Mouse (Mus musculus) embryonic fibroblast, embryonic 13.5 days (primary cell): ENCODE measurements around the gene 4933430I17Rik. TPM values are rescaled to one million over a fixed set of nuclear protein-coding genes. Genes with fewer than 3 reads are reported as not detected.

Experiments
- H3K27ac ChIP-seq: 2 replicates; pipeline ENCODE4 v1.5.1; 2012; ENCODE audit warnings: low read length, control low read depth, inconsistent platforms; ENCODE audit not compliant: insufficient read depth
- H3K4me1 ChIP-seq: 2 replicates; pipeline ENCODE4 v1.6.1; 2011; ENCODE audit warnings: low read length; ENCODE audit not compliant: control insufficient read depth, insufficient read depth
- H3K4me3 ChIP-seq: 2 replicates; pipeline ENCODE4 v1.5.1; 2011; ENCODE audit warnings: mild to moderate bottlenecking, control low read depth, low read length; ENCODE audit not compliant: insufficient read depth
- CTCF ChIP-seq: IDR thresholded peaks from 2 replicates; pipeline ENCODE4 v1.5.1; 2011; ENCODE audit warnings: mild to moderate bottlenecking, control low read depth, low read length, moderate library complexity, borderline replicate concordance; ENCODE audit not compliant: insufficient read depth
- POLR2A ChIP-seq: IDR thresholded peaks from 2 replicates; pipeline ENCODE4 v1.6.1; 2011; ENCODE audit warnings: low read depth, mild to moderate bottlenecking, control low read depth, low read length, moderate library complexity
- polyA plus RNA-seq: library from polyadenylated mRNA; stranded (reverse); fragments of >200 nt; gene quantifications from 2 replicates; pipeline ENCODE4 v1.2.4, GENCODE M21; 2011; ENCODE audit warnings: low read depth; ENCODE audit not compliant: missing spikeins, insufficient read length

4933430I17Rik gene
- polyA plus RNA-seq, 1 experiment = 0.39 TPM

- Histone ChIP-seq H3K4me3 (no peak overlapping the region), H3K4me1 (peaks cover 15% of the 10 kb centered on the region; the same call in 1 of the 2 replicates), H3K27ac (no peak overlapping the region)
- TF ChIP-seq CTCF (no peak), POLR2A (no peak)
Observed at GRCm38 (mm10) chr4:62516579-62516978, 8.6 kb upstream of the 4933430I17Rik start.

DNA sequence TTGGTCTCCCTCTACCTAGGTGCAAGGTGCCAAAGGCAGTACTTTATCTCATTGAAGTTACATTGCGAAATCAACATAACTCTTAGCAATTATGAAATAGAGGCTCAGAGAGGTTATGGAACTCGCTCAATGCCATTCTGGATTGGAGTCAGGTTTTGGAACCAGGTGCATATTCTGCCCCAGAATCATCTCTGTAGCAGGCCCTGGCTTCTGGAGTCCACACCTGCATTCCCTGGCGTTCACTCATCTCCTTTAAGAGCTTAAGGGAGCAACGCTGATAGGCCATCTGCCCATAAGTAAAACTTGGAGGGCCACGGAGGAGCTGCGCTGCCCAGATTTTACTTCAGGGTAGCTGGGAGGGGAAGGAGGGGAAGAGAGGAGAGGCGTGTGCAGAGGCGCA is 8.1 kb upstream of the 4933430I17Rik start:
- H3K4me3 ChIP-seq = no peak overlapping the region
- TF ChIP-seq CTCF (no peak), POLR2A (no peak)
- H3K27ac ChIP-seq = no peak overlapping the region
- H3K4me1 ChIP-seq = peaks cover 15% of the 10 kb centered on the region; the same call in 1 of the 2 replicates

GRCm38 (mm10) chr4:62517538-62518415 is 7.4 kb upstream of the 4933430I17Rik start:
- Histone ChIP-seq H3K27ac (no peak overlapping the region), H3K4me3 (no peak overlapping the region), H3K4me1 (peaks cover 15% of the 10 kb centered on the region; the same call in 1 of the 2 replicates)
- TF ChIP-seq POLR2A = no peak
- TF ChIP-seq CTCF = no peak

DNA sequence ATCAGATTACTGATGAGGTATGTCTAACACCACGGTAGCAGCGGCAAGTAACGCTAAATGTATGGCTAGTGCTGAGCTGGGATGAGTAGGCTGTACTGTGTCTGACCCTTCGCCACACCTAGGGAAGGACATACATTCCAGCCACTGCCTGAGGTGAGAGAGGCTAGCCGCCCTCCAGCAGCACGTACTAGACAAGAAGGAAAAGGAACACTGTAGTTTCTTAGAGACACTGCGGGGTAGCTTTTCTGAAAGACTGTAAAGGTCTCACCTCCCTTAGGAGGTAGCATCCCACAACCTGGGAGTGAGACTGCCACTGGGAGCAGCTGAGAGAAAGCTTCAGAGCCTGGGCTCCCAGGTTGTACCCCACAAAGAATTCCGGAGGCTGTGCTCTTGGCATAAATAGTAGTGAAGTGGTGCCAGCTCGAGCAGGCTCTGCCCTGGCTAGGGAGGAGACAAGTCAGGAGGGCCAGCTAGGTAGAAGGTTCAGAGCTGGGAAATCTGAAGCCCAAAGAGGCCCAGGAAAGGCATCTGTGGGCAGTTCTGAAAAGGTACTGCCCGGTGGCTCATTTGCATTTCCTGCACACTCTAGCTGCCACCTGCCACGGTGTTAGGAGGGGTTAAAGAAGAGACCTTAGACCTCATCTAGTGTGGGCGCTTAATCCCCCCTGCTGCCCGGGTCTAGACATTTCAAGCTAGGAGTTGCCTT is 6.6 kb upstream of the 4933430I17Rik start:
- H3K4me3 ChIP-seq = peak overlapping the region; percentile 81
- no peak for TF ChIP-seq CTCF
- no peak for TF ChIP-seq POLR2A
- no peak overlapping the region for H3K27ac ChIP-seq
- peaks cover 15% of the 10 kb centered on the region; the same call in 1 of the 2 replicates for H3K4me1 ChIP-seq

DNA sequence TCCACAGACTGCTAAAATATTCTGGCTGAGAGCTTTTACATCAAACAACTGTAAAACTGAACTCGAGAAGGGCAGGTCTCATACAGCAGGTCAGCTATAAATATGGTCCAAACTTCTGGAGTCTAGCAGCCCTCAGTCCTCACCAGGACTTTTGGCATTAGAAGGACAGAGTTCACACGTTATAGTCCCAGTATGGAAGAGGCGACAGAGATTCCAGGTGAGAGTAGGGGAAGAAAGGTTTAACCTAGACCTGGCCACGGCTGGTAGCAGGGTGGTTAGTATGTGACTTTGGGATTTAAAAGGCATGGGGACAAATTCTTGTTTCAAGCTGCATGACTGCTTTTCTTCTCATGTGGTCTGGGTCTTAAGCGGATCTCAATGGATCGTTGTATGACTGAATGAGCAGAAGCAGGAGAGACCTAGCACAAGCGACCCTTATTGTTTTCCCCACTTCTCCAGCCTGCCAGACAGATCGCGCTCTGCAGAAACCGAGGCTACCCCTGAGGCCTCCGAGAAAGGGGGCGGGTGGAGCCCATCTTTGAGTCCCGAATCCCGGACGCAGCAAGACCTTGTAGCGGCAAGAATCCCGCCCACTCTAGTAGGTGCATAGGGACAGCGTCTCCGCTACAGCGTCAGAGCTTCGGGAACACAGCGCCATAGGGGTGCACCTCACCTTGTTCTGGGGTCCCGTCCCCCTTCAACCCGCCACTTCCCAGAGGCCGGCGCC is 5.9 kb upstream of the 4933430I17Rik start:
- Histone ChIP-seq H3K4me3 (peak overlapping the region; percentile 81), H3K4me1 (peaks cover 18% of the 10 kb centered on the region; the same call in 1 of the 2 replicates), H3K27ac (peak overlapping the region; percentile 84)
- no peak for TF ChIP-seq POLR2A

GRCm38 (mm10) chr4:62519849-62520233 is 5.3 kb upstream of the 4933430I17Rik start, which contains the start of gene Alad:
TSS of gene Alad (minus strand) at chr4:62519918.
- H3K27ac ChIP-seq = peak within 1 kb of the TSS; percentile 84
- TF ChIP-seq POLR2A (peak; percentile 80; the same call in 1 of the 2 replicates), CTCF (no peak)
- H3K4me3 ChIP-seq = peak within 1 kb of the TSS; percentile 81
- H3K4me1 ChIP-seq = peaks cover 18% of the 10 kb centered on the region; the same call in 1 of the 2 replicates

GRCm38 (mm10) chr4:62520892-62521400 is 4.2 kb upstream of the 4933430I17Rik start:
- H3K4me3 ChIP-seq = no peak overlapping the region
- H3K4me1 ChIP-seq = peaks cover 18% of the 10 kb centered on the region; the same call in 1 of the 2 replicates
- TF ChIP-seq CTCF = no peak
- TF ChIP-seq POLR2A = no peak
- no peak overlapping the region for H3K27ac ChIP-seq

DNA sequence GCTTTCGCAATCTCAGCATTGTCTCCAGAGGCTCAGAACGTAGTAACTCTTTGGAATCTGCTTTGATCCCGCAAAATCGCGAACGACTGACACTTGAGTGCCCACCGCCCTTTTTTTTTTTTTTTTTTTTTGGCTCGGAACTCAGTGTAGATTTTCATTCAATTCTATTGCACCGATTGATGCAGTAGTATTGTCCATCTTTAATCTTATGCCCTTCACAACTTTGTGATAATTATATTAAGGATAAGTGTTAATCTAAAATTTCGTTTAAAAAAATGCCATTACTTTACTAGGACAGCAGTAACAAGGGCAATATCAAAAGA is 281 bp downstream of the 4933430I17Rik start:
- peak overlapping the region; percentile 25 for H3K4me3 ChIP-seq
- H3K4me1 ChIP-seq = peaks cover 3% of the 10 kb centered on the region; the same call in 1 of the 2 replicates
- H3K27ac ChIP-seq = no peak overlapping the region
- 0 out of 2 replicates have a peak, but pooled peaks have one; percentile 2 for TF ChIP-seq POLR2A
- TF ChIP-seq CTCF = no peak

DNA sequence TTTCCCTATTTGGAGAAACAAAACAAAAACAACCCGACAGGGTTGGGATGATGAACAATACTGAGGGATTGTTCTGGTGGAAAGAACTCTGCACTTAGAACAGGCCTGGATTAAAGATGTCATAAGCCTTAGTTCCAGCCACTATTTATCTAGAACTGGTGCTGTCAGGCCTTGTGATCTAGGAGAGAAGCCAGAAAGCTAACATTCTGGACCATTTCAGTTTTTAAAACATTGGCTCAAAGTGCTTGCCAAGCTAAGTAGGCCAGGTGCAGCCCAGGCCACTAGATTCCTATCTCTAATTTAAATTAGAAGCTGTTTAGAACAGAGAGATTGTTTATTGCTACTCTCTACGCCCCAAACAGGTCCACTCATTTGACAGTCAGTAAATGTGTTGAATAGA is 1.1 kb downstream of the 4933430I17Rik start:
- TF ChIP-seq POLR2A = no peak
- TF ChIP-seq CTCF = no peak
- no peak overlapping the region for H3K4me3 ChIP-seq
- H3K27ac ChIP-seq = no peak overlapping the region
- H3K4me1 ChIP-seq = peaks cover 3% of the 10 kb centered on the region; the same call in 1 of the 2 replicates

DNA sequence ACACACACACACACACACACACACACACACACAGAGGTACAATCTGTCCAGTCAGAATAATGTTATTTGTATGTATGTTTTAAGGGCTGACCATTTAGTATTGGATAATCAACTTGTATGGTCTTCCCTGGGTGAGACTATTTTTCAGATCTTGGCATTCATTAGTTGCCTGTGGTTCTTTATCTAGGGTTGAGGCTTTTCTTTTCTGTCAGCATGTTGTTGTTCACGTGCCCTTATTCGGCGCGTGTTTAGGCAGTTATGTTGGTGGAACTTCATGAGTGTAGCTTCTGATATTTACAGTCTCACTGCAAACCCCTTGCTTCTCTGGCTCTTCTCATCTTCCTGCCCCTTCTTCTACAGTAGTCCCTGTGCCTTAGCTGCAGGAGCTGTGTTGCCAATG is 2.5 kb downstream of the 4933430I17Rik start:
- no peak overlapping the region for H3K27ac ChIP-seq
- TF ChIP-seq CTCF = no peak
- no peak for TF ChIP-seq POLR2A
- H3K4me1 ChIP-seq = peaks cover 3% of the 10 kb centered on the region; the same call in 1 of the 2 replicates
- H3K4me3 ChIP-seq = no peak overlapping the region
